Mouse (Mus musculus): ENCODE data around the gene Lrp5.

GRCm38 (mm10) chr19:3613991-3614390 lies 72.4 kb downstream of the Lrp5 start:
- TF ChIP-seq EP300 (IDR thresholded peaks at IDR 0.05; ENCODE audit: low read depth) (no peak), CTCF (IDR thresholded peaks at IDR 0.05; ENCODE audit: low read depth) (no peak)
